Mouse (Mus musculus): Measurements from ENCODE around the gene Kcnj14. TPM values are rescaled to one million over a fixed set of nuclear protein-coding genes. Genes with fewer than 3 reads are reported as not detected.
A peak's percentile ranks its signal among the peaks of the same experiment; 100 is the strongest.

The Kcnj14 gene
- polyA plus RNA-seq, 1 experiment from 2014 or later = 0.20 TPM

- Histone ChIP-seq H3K27ac (ENCODE audit: low read length) (no peak overlapping the region), H3K4me1 (ENCODE audit: insufficient read depth, low read depth, low read length) (peaks cover 4% of the 10 kb centered on the region; the same call in 1 of the 2 replicates), H3K36me3 (ENCODE audit: insufficient read depth, low read length) (no peaks in the 10 kb centered on the region), H3K9ac (replicated peaks; ENCODE audit: low read depth) (no peak overlapping the region), H3K4me3 (ENCODE audit: low read depth, low read length) (no peak overlapping the region), H3K4me2 (replicated peaks; ENCODE audit: low read depth, low read length) (no peak overlapping the region), H3K9me3 (ENCODE audit: low read length) (no peaks in the 10 kb centered on the region), H3K27me3 (replicated peaks; ENCODE audit: insufficient read depth, low read length) (peaks cover 12% of the 10 kb centered on the region; the same call in 1 of the 2 replicates)
- TF ChIP-seq CTCF (IDR thresholded peaks at IDR 0.05) (no peak), EP300 (IDR thresholded peaks at IDR 0.05) (no peak)
- ATAC-seq (no peak), DNase-seq (ENCODE audit: low spot score) (no peak)
- WGBS = 58% methylated on average over 4 of the region's 4 CpGs
Observed at GRCm38 (mm10) chr7:45782271-45782670, 42.3 kb downstream of the Kcnj14 start.

GRCm38 (mm10) chr7:45779081-45779641, 45.4 kb downstream of the Kcnj14 start:
- Histone ChIP-seq H3K9ac (replicated peaks; ENCODE audit: low read depth) (no peak overlapping the region), H3K4me2 (replicated peaks; ENCODE audit: low read depth, low read length) (0 out of 2 replicates have a peak overlapping the region, but pooled peaks have one; percentile 8), H3K9me3 (ENCODE audit: low read length) (no peaks in the 10 kb centered on the region), H3K27ac (ENCODE audit: low read length) (no peak overlapping the region), H3K27me3 (replicated peaks; ENCODE audit: insufficient read depth, low read length) (peaks cover 2% of the 10 kb centered on the region; the same call in 1 of the 2 replicates), H3K36me3 (ENCODE audit: insufficient read depth, low read length) (no peaks in the 10 kb centered on the region), H3K4me1 (ENCODE audit: insufficient read depth, low read depth, low read length) (peaks cover 4% of the 10 kb centered on the region; the same call in 1 of the 2 replicates), H3K4me3 (ENCODE audit: low read depth, low read length) (no peak overlapping the region)
- DNase-seq (ENCODE audit: low spot score) (no peak), ATAC-seq (0 out of 2 replicates have a peak, but pooled peaks have one; percentile 11)
- no peak for TF ChIP-seq CTCF (IDR thresholded peaks at IDR 0.05)
- TF ChIP-seq EP300 (IDR thresholded peaks at IDR 0.05) = no peak
- WGBS = 21% methylated on average over 22 of the region's 22 CpGs

GRCm38 (mm10) chr7:45775237-45775636, 49.3 kb downstream of the Kcnj14 start:
- ATAC-seq (no peak), DNase-seq (ENCODE audit: low spot score) (no peak)
- Histone ChIP-seq H3K4me3 (ENCODE audit: low read depth, low read length) (no peak overlapping the region), H3K4me2 (replicated peaks; ENCODE audit: low read depth, low read length) (no peak overlapping the region), H3K27ac (ENCODE audit: low read length) (no peak overlapping the region), H3K9me3 (ENCODE audit: low read length) (no peaks in the 10 kb centered on the region), H3K9ac (replicated peaks; ENCODE audit: low read depth) (no peak overlapping the region), H3K36me3 (ENCODE audit: insufficient read depth, low read length) (no peaks in the 10 kb centered on the region), H3K27me3 (replicated peaks; ENCODE audit: insufficient read depth, low read length) (no peaks in the 10 kb centered on the region), H3K4me1 (ENCODE audit: insufficient read depth, low read depth, low read length) (no peaks in the 10 kb centered on the region)
- 56% methylated on average over 7 of the region's 7 CpGs for WGBS
- TF ChIP-seq EP300 (IDR thresholded peaks at IDR 0.05) (no peak), CTCF (IDR thresholded peaks at IDR 0.05) (no peak)

GRCm38 (mm10) chr7:45771101-45771500, 53.5 kb downstream of the Kcnj14 start:
- Histone ChIP-seq H3K9ac (replicated peaks; ENCODE audit: low read depth) (no peak overlapping the region), H3K4me3 (ENCODE audit: low read depth, low read length) (no peak overlapping the region), H3K36me3 (ENCODE audit: insufficient read depth, low read length) (no peaks in the 10 kb centered on the region), H3K27me3 (replicated peaks; ENCODE audit: insufficient read depth, low read length) (no peaks in the 10 kb centered on the region), H3K27ac (ENCODE audit: low read length) (no peak overlapping the region), H3K9me3 (ENCODE audit: low read length) (no peaks in the 10 kb centered on the region), H3K4me2 (replicated peaks; ENCODE audit: low read depth, low read length) (no peak overlapping the region), H3K4me1 (ENCODE audit: insufficient read depth, low read depth, low read length) (no peaks in the 10 kb centered on the region)
- TF ChIP-seq EP300 (IDR thresholded peaks at IDR 0.05) (no peak), CTCF (IDR thresholded peaks at IDR 0.05) (no peak)
- no peak for DNase-seq (ENCODE audit: low spot score)
- 64% methylated on average over 4 of the region's 4 CpGs for WGBS
- ATAC-seq = no peak

GRCm38 (mm10) chr7:45770427-45771082, 54.0 kb downstream of the Kcnj14 start:
- H3K4me3 ChIP-seq (ENCODE audit: low read depth, low read length) = no peak overlapping the region
- no peaks in the 10 kb centered on the region for H3K4me1 ChIP-seq (ENCODE audit: insufficient read depth, low read depth, low read length)
- no peaks in the 10 kb centered on the region for H3K9me3 ChIP-seq (ENCODE audit: low read length)
- no peaks in the 10 kb centered on the region for H3K27me3 ChIP-seq (replicated peaks; ENCODE audit: insufficient read depth, low read length)
- DNase-seq (ENCODE audit: low spot score) (no peak), ATAC-seq (peak; percentile 46)
- WGBS = 59% methylated on average over 8 of the region's 8 CpGs
- H3K4me2 ChIP-seq (replicated peaks; ENCODE audit: low read depth, low read length) = no peak overlapping the region
- TF ChIP-seq EP300 (IDR thresholded peaks at IDR 0.05) (no peak), CTCF (IDR thresholded peaks at IDR 0.05) (no peak)
- H3K9ac ChIP-seq (replicated peaks; ENCODE audit: low read depth) = no peak overlapping the region
- no peak overlapping the region for H3K27ac ChIP-seq (ENCODE audit: low read length)
- H3K36me3 ChIP-seq (ENCODE audit: insufficient read depth, low read length) = no peaks in the 10 kb centered on the region

- no peak overlapping the region for H3K27ac ChIP-seq (ENCODE audit: low read length)
- H3K9me3 ChIP-seq (ENCODE audit: low read length) = no peaks in the 10 kb centered on the region
- no peaks in the 10 kb centered on the region for H3K4me1 ChIP-seq (ENCODE audit: insufficient read depth, low read depth, low read length)
- H3K4me3 ChIP-seq (ENCODE audit: low read depth, low read length) = no peak overlapping the region
- no peak overlapping the region for H3K9ac ChIP-seq (replicated peaks; ENCODE audit: low read depth)
- no peaks in the 10 kb centered on the region for H3K36me3 ChIP-seq (ENCODE audit: insufficient read depth, low read length)
- H3K27me3 ChIP-seq (replicated peaks; ENCODE audit: insufficient read depth, low read length) = no peaks in the 10 kb centered on the region
- no peak overlapping the region for H3K4me2 ChIP-seq (replicated peaks; ENCODE audit: low read depth, low read length)
- ATAC-seq (no peak), DNase-seq (ENCODE audit: low spot score) (no peak)
- no peak for TF ChIP-seq CTCF (IDR thresholded peaks at IDR 0.05)
- no peak for TF ChIP-seq EP300 (IDR thresholded peaks at IDR 0.05)
- 91% methylated on average over 6 of the region's 6 CpGs for WGBS
Observed at GRCm38 (mm10) chr7:45767500-45767899, 57.1 kb downstream of the Kcnj14 start.

Measured in lung, postnatal 0 days (tissue).